Mouse (Mus musculus) layer of hippocampus, adult 18-20 months (tissue): Measurements from ENCODE around the gene Fgf12. TPM values are rescaled to one million over a fixed set of nuclear protein-coding genes. Genes with fewer than 3 reads are reported as not detected.

Source experiments
- DNase-seq, 2 experiments: peaks; one replicate each; pipeline ENCODE4 v3.0.0; 2022; ENCODE audit warnings: low spot score in 2 of 2
- total RNA-seq, 2 experiments: library from RNA; stranded (reverse); gene quantifications; 2 replicates each; pipeline ENCODE4 v1.2.3; 2021

The Fgf12 gene
- total RNA-seq, 2 experiments from 2014 or later = 140 to 146 TPM

- peak; percentile 28 to 72 for DNase-seq
These were observed 407.5 kb downstream of the Fgf12 start for GRCm38 (mm10) chr16:28345323-28345722.

DNA sequence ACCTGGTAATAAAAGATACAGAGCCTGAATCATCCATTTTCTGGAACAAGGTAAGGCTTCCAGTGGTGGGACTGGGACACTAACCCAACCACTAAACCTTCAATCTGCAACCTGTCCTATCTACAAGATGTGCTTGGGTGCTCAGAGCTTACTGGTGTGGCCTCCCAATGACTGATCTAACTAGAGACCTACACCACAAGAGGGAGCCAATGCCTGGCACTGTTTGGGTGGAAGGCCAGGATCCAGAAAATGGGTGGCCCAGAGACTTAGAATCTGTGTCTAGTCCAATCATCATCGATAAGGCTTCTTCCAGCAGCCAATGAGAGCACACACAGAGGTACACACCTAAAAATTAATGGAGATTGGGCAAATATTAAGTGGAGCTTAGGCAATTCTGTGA is 414.9 kb downstream of the Fgf12 start:
- DNase-seq = no peak

- DNase-seq = peak in 1 of 2 experiments; percentile 9
These were observed 416.2 kb downstream of the Fgf12 start for GRCm38 (mm10) chr16:28336700-28337099.

DNA sequence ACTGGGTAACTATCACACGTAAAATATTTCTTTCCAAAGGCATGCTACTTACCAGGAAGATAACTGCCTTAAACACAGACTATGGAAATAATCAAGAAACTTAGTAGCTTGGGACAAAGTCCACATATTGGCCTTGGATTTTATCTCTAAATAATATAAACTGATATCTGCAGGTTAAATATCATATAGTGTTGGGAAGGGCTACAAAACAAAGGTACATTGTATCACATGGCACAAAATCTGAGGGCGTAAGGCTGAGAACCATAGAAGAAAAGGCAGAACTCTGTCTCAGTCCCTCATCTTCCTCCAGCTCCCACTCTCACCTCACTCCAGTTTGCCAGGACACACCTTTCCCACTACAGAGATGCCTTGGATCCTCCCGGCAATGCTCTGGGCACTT is 417.8 kb downstream of the Fgf12 start:
- no peak for DNase-seq

DNA sequence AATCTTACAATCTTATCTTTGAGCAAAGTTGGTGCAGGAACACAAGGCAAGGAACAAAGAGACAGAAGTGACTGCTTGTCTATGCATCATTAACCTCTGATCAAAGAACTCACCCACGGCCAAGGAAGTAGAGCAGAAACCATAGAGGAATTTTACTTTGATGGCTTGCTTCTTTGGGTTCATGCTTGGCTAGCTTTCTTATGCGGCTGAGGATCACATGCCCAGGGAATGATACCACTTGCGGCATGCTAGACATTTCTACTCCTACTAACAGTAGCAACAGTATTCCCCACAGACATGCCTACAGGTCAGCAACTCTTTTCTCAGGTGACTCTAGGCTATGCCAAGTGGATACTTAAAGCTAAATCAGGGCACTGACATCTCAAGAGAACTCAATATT is 429.3 kb downstream of the Fgf12 start:
- no peak for DNase-seq

DNA sequence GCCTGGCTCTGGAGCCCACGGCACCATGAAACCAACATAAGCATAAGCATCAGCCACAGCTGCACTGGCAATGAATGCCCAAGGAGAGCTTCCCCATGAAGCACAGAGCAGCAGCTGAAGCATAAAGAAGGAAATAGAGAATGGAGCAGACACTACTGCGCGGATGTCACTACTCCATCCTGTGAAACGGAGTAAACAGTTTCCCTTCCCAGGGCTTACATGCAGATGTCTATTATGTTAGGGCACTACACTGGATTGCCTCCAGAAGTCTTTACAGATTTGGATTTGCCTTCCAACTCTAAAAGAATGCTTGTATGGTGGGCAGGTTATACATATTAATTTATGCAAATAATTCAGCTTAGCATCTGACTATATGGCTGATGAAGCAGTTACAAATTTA is 441.2 kb downstream of the Fgf12 start:
- DNase-seq = peak in 1 of 2 experiments; percentile 25

DNA sequence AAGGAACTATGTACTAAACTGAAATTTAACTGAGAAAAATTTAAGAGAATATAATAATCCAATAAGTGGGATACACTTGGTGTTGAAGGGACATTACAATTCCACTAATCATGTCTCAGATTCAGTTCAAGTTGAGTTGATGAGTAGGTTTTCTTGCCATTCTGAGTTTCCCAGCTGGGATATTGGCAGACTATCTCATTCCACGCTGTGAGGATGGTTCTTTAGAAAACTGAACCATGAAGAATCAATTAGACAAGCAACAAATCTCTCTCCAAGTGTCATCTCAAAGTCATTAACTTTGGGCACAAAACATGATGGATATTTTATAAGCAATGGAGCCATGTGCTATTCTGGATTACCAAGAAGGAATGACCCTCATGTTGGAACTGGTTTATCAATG is 449.0 kb downstream of the Fgf12 start:
- no peak for DNase-seq

GRCm38 (mm10) chr16:28289689-28290330 is 463.1 kb downstream of the Fgf12 start:
- DNase-seq = no peak

DNA sequence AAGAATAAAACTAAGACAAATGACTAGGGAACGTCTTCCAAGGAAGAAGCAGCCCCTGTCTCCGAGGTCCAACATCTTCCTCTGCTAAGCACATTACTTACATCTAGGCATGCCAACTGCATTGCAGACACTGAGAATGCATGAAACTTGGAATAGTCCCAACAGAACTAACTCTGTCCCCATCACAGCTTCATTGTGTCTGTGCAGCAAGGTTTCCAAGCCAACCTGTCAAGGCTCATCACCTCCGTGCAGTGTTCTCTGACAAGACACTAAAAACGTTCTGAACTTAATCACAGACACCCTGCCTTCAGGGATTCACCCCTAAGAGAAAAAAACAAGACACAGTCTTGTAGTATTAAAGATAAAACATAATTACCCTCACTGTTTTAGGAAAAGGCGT is 495.0 kb downstream of the Fgf12 start:
- no peak for DNase-seq

- DNase-seq = no peak
These were observed 498.6 kb downstream of the Fgf12 start for GRCm38 (mm10) chr16:28254303-28254702.

DNA sequence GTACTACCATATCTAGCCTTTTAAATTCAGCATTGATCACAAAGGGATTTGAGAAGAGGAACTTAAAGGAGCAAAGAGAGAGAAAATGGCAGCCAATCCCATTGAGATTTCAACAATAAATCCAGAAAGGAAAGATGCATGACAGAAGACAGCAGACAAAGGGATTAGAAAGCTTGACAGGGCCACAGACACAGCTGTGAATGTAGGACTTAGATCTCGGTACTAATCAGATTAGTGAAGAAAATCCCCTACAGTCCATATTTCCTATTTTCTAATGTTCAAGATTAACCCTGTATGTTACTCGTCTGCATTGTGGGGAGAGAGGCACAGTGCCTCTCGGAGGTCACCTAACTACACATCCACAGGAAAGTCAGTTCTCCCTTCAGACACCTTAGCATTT is 500.9 kb downstream of the Fgf12 start:
- DNase-seq = no peak

DNA sequence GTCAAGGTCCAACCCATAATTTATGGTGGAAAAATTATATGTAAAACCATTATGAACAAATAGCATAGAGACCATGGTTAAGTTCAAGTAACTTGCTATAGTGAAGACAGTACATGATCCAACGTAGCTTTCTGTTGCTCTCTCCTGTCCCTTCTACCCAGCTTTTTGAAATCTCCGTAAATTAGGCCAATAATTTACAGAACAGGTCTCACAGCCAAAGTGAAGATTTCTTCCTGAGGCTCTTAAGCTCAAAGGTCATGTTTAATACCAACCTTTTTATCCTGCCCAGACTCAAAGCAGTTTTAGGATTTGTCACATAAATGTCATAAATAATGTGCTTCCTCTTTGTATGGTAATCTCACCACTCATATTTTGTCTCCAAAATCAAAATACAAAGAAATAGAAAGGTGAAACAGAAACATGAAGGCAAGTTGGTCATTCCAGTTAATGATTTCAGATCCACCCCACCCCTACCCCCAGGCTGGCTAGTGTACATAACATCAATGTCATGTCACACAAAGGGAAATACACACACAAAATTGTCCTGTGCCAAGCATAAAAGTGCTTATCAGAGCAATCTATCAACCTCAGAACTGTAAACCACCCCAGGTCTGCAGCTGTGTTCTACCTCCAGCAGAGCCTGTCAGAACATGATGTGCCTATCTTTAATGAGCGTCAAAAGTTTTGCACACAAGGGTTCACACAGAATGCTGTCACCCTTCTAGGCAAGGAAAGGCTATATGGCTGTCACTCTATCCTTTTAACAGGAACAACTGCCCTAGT is 509.8 kb downstream of the Fgf12 start:
- DNase-seq = no peak

- no peak for DNase-seq
These were observed 513.5 kb downstream of the Fgf12 start for GRCm38 (mm10) chr16:28239382-28239781.

DNA sequence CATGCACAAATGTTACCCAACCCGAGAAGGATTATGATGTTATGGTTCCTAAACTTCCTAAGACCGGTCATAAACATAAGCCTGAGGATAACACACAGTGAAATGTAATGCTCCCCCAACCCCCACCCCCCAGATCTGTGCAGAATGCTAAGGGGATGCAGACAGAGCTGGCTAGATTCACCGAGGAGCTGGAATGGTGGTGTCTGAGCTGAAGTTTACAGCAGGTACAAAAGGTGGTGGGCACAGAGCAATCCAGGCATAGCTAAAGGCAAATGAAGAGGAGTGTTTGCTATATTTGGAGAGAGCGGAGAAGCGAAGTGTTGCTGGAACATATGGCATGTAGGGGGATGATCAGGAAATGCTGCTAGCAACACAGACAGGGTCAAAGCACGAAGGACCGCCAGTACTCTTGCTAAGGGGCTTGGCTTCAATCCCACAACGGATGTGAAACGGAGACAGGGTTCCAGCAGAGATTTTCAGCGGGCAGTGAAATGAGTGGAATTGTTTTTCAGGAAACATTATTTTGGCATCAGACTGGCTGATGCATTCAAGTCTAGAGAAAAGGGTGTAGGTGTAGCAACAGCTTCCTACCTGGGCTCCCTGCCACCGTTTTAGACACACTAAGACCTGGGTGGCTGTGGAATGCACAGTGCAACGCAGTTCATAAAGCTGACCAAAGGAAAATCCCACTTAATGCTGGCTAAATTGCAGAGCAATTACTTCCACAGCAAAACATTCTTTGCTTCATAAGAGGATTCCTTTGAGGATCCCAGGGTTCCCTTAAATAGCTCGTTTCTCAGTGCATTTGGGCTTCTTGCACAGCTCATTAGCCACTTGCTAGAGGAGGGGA is 514.6 kb downstream of the Fgf12 start:
- DNase-seq = peak; percentile 36 to 58

- no peak for DNase-seq
These were observed 536.9 kb downstream of the Fgf12 start for GRCm38 (mm10) chr16:28215930-28216329.

DNA sequence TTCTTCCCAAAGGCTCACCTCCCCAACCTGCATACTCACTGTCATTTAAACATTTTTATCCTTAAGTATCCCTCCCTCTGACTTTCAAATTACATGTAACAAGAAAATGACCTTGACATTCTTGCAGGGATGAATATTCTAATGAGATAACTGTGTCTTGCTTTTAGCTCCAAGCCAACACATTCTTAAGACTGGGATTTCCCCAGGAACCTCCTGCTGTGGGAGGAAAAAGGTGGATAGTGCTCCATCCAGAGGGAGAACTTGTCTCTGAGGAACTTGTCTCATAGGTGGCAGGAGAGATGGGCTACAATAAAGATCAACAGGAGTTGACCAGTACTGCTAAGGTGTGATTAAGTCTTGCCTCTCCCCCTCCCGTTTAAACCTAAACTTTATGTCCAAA is 540.5 kb downstream of the Fgf12 start:
- DNase-seq = no peak

- DNase-seq = no peak
These were observed 596.4 kb downstream of the Fgf12 start for GRCm38 (mm10) chr16:28156443-28156842.

- DNase-seq = peak in 1 of 2 experiments; percentile 6
These were observed 611.9 kb downstream of the Fgf12 start for GRCm38 (mm10) chr16:28140972-28141371.

DNA sequence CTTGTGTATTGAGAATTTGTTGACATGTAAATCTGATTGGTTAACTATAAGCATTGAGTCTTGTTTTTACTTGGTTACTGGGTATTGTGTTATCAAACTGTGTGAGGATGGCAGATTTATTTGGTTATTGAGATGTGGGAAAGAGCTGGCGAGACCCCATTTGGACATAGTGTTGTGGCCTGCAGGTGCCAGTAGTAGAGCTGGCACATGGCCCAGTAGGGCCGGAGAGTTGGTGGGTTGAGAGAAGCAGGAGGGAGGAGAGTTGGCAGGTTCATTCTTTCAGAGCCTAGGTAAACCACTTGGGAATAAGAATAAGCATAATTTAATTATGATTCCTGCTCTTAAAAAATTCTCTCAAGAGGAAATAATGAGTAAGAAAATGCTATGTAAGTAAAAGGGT is 625.9 kb downstream of the Fgf12 start:
- no peak for DNase-seq
